Mouse (Mus musculus) CH12.LX (cell line): ENCODE measurements around the gene Rnd1. TPM values are rescaled to one million over a fixed set of nuclear protein-coding genes. Genes with fewer than 3 reads are reported as not detected.

Experiments used
- DNase-seq: peaks from one replicate; pipeline ENCODE4 v3.0.0-alpha.2; 2013; ENCODE audit errors: extremely low read depth
- H3K27ac ChIP-seq: 2 replicates; pipeline ENCODE4 v1.5.1; 2012; ENCODE audit warnings: low read depth, mild to moderate bottlenecking, control low read depth, moderate library complexity; ENCODE audit not compliant: insufficient read depth
- H3K27me3 ChIP-seq: replicated peaks from 2 replicates; pipeline ENCODE3; 2012; ENCODE audit warnings: inconsistent platforms
- H3K36me3 ChIP-seq, 2 experiments: replicated peaks in 1 of 2; 2 replicates each; pipeline versions ENCODE3 to v1.6.1; 2012; ENCODE audit warnings: inconsistent platforms in 1 of 2, low read length in 1 of 2, mild to moderate bottlenecking in 1 of 2, mixed read lengths in 1 of 2, moderate library complexity in 1 of 2; ENCODE audit not compliant: control insufficient read depth in 1 of 2, insufficient read depth in 1 of 2
- H3K4me1 ChIP-seq, 2 experiments: 2 replicates each; pipeline ENCODE4 v1.6.1; 2012; ENCODE audit warnings: inconsistent platforms in 1 of 2, moderate library complexity in 1 of 2; ENCODE audit not compliant: insufficient read depth in 2 of 2, control insufficient read depth in 1 of 2
- H3K4me2 ChIP-seq: 2 replicates; pipeline ENCODE4 v1.6.1; 2012; ENCODE audit warnings: low read depth, mild to moderate bottlenecking, control low read depth; ENCODE audit not compliant: poor library complexity, insufficient read depth, severe bottlenecking
- H3K4me3 ChIP-seq, 3 experiments: fragments of 150-350 bp in 1 of 3; sonication (generic) in 1 of 3; replicated peaks in 1 of 3; 2 replicates each; pipeline versions ENCODE3 to v1.5.1; 2011 to 2012; ENCODE audit warnings: low read depth in 2 of 3, low read length in 2 of 3, mild to moderate bottlenecking in 2 of 3, moderate library complexity in 2 of 3, control low read depth in 1 of 3, improper control_type of control experiment in 1 of 3, inconsistent platforms in 1 of 3, mixed read lengths in 1 of 3; ENCODE audit not compliant: poor library complexity in 1 of 3
- H3K79me2 ChIP-seq: replicated peaks from 2 replicates; pipeline ENCODE4 v1.6.1; 2012; ENCODE audit warnings: mild to moderate bottlenecking, moderate library complexity; ENCODE audit not compliant: control insufficient read depth, poor library complexity, insufficient read depth, severe bottlenecking; ENCODE audit errors: extremely low read depth
- H3K9ac ChIP-seq: 2 replicates; pipeline ENCODE4 v1.6.1; 2012; ENCODE audit warnings: low read depth, mild to moderate bottlenecking, control low read depth, moderate library complexity; ENCODE audit not compliant: insufficient read depth
- H3K9me3 ChIP-seq: replicated peaks from 2 replicates; pipeline ENCODE3; 2012; ENCODE audit warnings: low read length, inconsistent platforms, mixed read lengths
- BHLHE40 ChIP-seq: IDR thresholded peaks from 2 replicates; pipeline ENCODE4 v1.6.1; 2011; ENCODE audit warnings: mild to moderate bottlenecking, low read depth, low read length, improper control_type of control experiment
- CHD2 ChIP-seq: IDR thresholded peaks from 2 replicates; pipeline ENCODE4 v1.6.1; 2011; ENCODE audit warnings: low read length, improper control_type of control experiment
- CTCF ChIP-seq, 2 experiments: IDR thresholded peaks in 1 of 2; conservative IDR thresholded peaks in 1 of 2; 2 replicates each; pipeline ENCODE4 v1.5.1; 2011 to 2012; ENCODE audit warnings: low read depth in 2 of 2, low read length in 2 of 2, improper control_type of control experiment in 1 of 2, inconsistent platforms in 1 of 2, mild to moderate bottlenecking in 1 of 2, moderate library complexity in 1 of 2
- E2F4 ChIP-seq: IDR thresholded peaks from 2 replicates; pipeline ENCODE4 v1.6.1; 2011; ENCODE audit warnings: low read depth, low read length, improper control_type of control experiment; ENCODE audit not compliant: insufficient replicate concordance
- ELF1 ChIP-seq: IDR thresholded peaks from 2 replicates; pipeline ENCODE4 v1.6.1; 2014; ENCODE audit warnings: low read depth, mild to moderate bottlenecking, inconsistent platforms, low read length, improper control_type of control experiment
- EP300 ChIP-seq: IDR thresholded peaks from 2 replicates; pipeline ENCODE4 v1.6.1; 2011; ENCODE audit warnings: low read length, improper control_type of control experiment
- ETS1 ChIP-seq: conservative IDR thresholded peaks from 2 replicates; pipeline ENCODE4 v1.6.1; 2012; ENCODE audit warnings: low read depth, mild to moderate bottlenecking, inconsistent platforms, low read length, improper control_type of control experiment, moderate library complexity
- GABPA ChIP-seq: IDR thresholded peaks from 2 replicates; pipeline ENCODE4 v1.6.1; 2012; ENCODE audit warnings: low read depth, low read length, improper control_type of control experiment, inconsistent platforms; ENCODE audit not compliant: insufficient replicate concordance
- IRF4 ChIP-seq: IDR thresholded peaks from 2 replicates; pipeline ENCODE4 v1.6.1; 2014; ENCODE audit warnings: low read depth, mild to moderate bottlenecking, inconsistent platforms, low read length, improper control_type of control experiment
- JUND ChIP-seq: conservative IDR thresholded peaks from 2 replicates; pipeline ENCODE4 v1.6.1; 2011; ENCODE audit warnings: low read depth, low read length, improper control_type of control experiment
- KAT2A ChIP-seq: IDR thresholded peaks from 2 replicates; pipeline ENCODE4 v1.6.1; 2012; ENCODE audit warnings: low read length, improper control_type of control experiment, inconsistent platforms; ENCODE audit not compliant: insufficient replicate concordance
- MAFK ChIP-seq: IDR thresholded peaks from 2 replicates; pipeline ENCODE4 v1.6.1; 2011; ENCODE audit warnings: low read length, improper control_type of control experiment; ENCODE audit not compliant: insufficient replicate concordance
- MXI1 ChIP-seq: IDR thresholded peaks from 2 replicates; pipeline ENCODE4 v1.6.1; 2011; ENCODE audit warnings: mild to moderate bottlenecking, low read depth, low read length, improper control_type of control experiment
- NELFE ChIP-seq: IDR thresholded peaks from 2 replicates; pipeline ENCODE4 v1.6.1; 2011; ENCODE audit warnings: low read depth, low read length, improper control_type of control experiment
- PAX5 ChIP-seq: IDR thresholded peaks from 2 replicates; pipeline ENCODE4 v1.6.1; 2012; ENCODE audit warnings: low read length, inconsistent platforms, mixed read lengths
- POLR2A ChIP-seq: IDR thresholded peaks from 2 replicates; pipeline ENCODE4 v1.6.1; 2011; ENCODE audit warnings: low read depth, mild to moderate bottlenecking, improper control_type of control experiment, low read length
- POLR2AphosphoS2 ChIP-seq: IDR thresholded peaks from 2 replicates; pipeline ENCODE4 v1.6.1; 2011; ENCODE audit warnings: low read depth, low read length, improper control_type of control experiment
- SIN3A ChIP-seq: IDR thresholded peaks from 2 replicates; pipeline ENCODE4 v1.6.1; 2012; ENCODE audit warnings: low read length, improper control_type of control experiment, inconsistent platforms
- TBP ChIP-seq: conservative IDR thresholded peaks from 2 replicates; pipeline ENCODE4 v1.6.1; 2011; ENCODE audit warnings: low read depth, low read length, improper control_type of control experiment
- UBTF ChIP-seq: IDR thresholded peaks from 2 replicates; pipeline ENCODE4 v1.6.1; 2012; ENCODE audit warnings: low read depth, mild to moderate bottlenecking, inconsistent platforms, low read length, improper control_type of control experiment, moderate library complexity
- USF1 ChIP-seq: IDR thresholded peaks from 2 replicates; pipeline ENCODE4 v1.6.1; 2014; ENCODE audit warnings: low read depth, mild to moderate bottlenecking, inconsistent platforms, low read length, improper control_type of control experiment
- USF2 ChIP-seq: conservative IDR thresholded peaks from 2 replicates; pipeline ENCODE4 v1.6.1; 2011; ENCODE audit warnings: low read depth, low read length, improper control_type of control experiment
- dilution Hi-C: fragments of 300-500 bp; cut with MboI; formaldehyde crosslinking; loops from 2 replicates; pipeline ENCODE4 v1.14.3; 2020; ENCODE audit warnings: low sequenced_read_pairs; ENCODE audit not compliant: extremely low pct_unique_long_range_greater_than_20kb, extremely low pct_ligation_motif_present
- in situ Hi-C: fragments of 300-500 bp; cut with MboI; formaldehyde crosslinking; loops from 3 replicates; pipeline ENCODE4 v1.14.3; 2019; ENCODE audit warnings: low sequenced_read_pairs, low pct_ligation_motif_present, low pct_unique_long_range_greater_than_20kb, mixed read lengths
- polyA plus RNA-seq: library from polyadenylated mRNA; unstranded; fragments of >175 nt; gene quantifications from 2 replicates; pipeline ENCODE4 v1.2.1, GENCODE M21; 2012; ENCODE audit warnings: low read depth; ENCODE audit not compliant: insufficient read length
- total RNA-seq, 2 experiments: library from RNA; depleted of rRNA; stranded (reverse); fragments of 300-350 nt in 1 of 2; fragments of >200 nt in 1 of 2; gene quantifications; 2 replicates each; pipeline ENCODE4 v1.2.3; 2012 to 2014

Gene Rnd1
- total and polyA plus RNA-seq, 3 experiments, result 6.0 to 9.4 (median 6.3) TPM

GRCm38 (mm10) chr15:98674284-98674993 lies 2.8 kb downstream of the Rnd1 start:
- dilution Hi-C loops, result no loop called here
- peaks cover 14 to 35% of the 10 kb centered on the region in 2 experiments for H3K4me1 ChIP-seq
- no peak overlapping the region for H3K4me2 ChIP-seq

DNA sequence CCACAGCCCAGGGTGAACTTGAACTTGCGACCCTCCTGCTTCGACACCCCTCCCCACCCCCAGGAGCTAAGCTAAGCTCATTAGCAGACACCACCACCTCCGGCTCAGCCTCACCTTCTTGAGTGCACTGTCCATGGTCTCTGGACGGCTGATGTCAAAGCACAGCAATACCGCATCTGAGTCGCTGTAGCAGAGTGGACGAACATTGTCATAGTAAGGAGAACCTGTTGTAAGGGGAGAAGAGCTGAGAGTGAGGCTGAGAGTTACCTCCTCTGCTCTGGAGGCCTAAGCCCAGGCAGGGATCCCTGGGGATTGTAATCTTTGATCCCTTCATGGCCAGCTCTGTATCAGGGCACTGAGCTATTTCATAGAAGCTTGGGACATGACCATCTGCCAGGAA lies 3.5 kb downstream of the Rnd1 start:
- Histone ChIP-seq H3K4me3 (no peak overlapping the region), H3K36me3 (peaks cover 6 to 50% of the 10 kb centered on the region in 2 experiments), H3K27me3 (peaks cover 3% of the 10 kb centered on the region), H3K4me1 (peaks cover 14 to 35% of the 10 kb centered on the region in 2 experiments), H3K79me2 (no peaks in the 10 kb centered on the region), H3K4me2 (no peak overlapping the region), H3K9ac (no peak overlapping the region), H3K9me3 (no peaks in the 10 kb centered on the region), H3K27ac (no peak overlapping the region)
- dilution Hi-C loops (no loop called here), in situ Hi-C loops (loop anchor here (5.0 kb wide), 1 partner anchor 34 kb away; the partner anchor contains the start of gene Ccdc65)
- DNase-seq, result no peak
- TF ChIP-seq POLR2AphosphoS2, result no peak
- TF ChIP-seq POLR2A, result no peak
- TF ChIP-seq JUND, result no peak
- no peak for TF ChIP-seq GABPA
- no peak for TF ChIP-seq NELFE
- TF ChIP-seq KAT2A, result no peak
- TF ChIP-seq CHD2, result no peak
- TF ChIP-seq IRF4, result no peak

More at GRCm38 (mm10) chr15:98674284-98674993, 2.8 kb downstream of the Rnd1 start:
- Histone ChIP-seq H3K9me3 (no peaks in the 10 kb centered on the region), H3K79me2 (no peaks in the 10 kb centered on the region), H3K4me3 (no peak overlapping the region), H3K36me3 (peaks cover 6 to 44% of the 10 kb centered on the region in 2 experiments), H3K27ac (no peak overlapping the region), H3K27me3 (peaks cover 3% of the 10 kb centered on the region), H3K9ac (no peak overlapping the region)
- DNase-seq, result no peak
- in situ Hi-C loops, result loop anchor here (5.0 kb wide), 1 partner anchor 33 kb away; the partner anchor contains the start of gene Ccdc65
- TF ChIP-seq PAX5 (no peak), ELF1 (no peak), TBP (no peak), BHLHE40 (no peak), MAFK (no peak), SIN3A (no peak)

DNA sequence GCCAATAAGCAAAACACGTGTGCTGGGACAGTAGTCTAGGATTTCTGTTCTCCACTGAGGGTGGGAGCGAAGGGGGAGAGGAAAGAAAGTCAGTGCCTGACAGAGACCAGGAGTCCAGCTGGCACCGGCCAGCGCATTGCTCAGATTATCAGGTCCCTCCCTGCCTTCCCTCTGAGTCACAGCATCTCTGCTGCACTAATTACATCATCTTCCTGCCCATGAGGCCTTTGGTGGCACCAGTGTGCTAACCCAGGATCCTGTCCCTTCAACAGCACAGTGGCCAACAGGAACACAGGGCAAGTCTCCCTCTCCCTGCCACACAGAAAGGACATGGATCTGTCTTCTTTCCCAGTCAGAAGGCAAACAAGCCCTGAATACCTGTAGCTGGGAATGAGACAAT lies 4.7 kb downstream of the Rnd1 start:
- no peak overlapping the region for H3K4me3 ChIP-seq
- no peak overlapping the region for H3K27ac ChIP-seq
- H3K9ac ChIP-seq, result no peak overlapping the region
- no peak for DNase-seq
- in situ Hi-C loops (loop anchor here (5.0 kb wide), 1 partner anchor 35 kb away; the partner anchor contains the start of gene Ccdc65), dilution Hi-C loops (no loop called here)
- peaks cover 10 to 25% of the 10 kb centered on the region in 2 experiments for H3K4me1 ChIP-seq
- TF ChIP-seq UBTF (no peak), EP300 (no peak), POLR2AphosphoS2 (no peak), MAFK (no peak), ETS1 (no peak), IRF4 (no peak), MXI1 (no peak), USF1 (no peak), CTCF (conservative IDR thresholded peaks at IDR 0.05 in 1 of 2, IDR thresholded peaks at IDR 0.05 in 1 of 2; ENCODE audit: low read depth in 2 of 2, low read length in 2 of 2) (no peak), USF2 (no peak), E2F4 (no peak)
- no peak overlapping the region for H3K4me2 ChIP-seq
- peaks cover 6 to 50% of the 10 kb centered on the region in 2 experiments for H3K36me3 ChIP-seq
- no peaks in the 10 kb centered on the region for H3K79me2 ChIP-seq
- no peaks in the 10 kb centered on the region for H3K27me3 ChIP-seq
- H3K9me3 ChIP-seq, result no peaks in the 10 kb centered on the region
